Mouse (Mus musculus) left cerebral cortex, postnatal 25 days (tissue): Measurements from ENCODE around the gene Gm20708. TPM values are rescaled to one million over a fixed set of nuclear protein-coding genes. Genes with fewer than 3 reads are reported as not detected.
A peak's percentile ranks its signal among the peaks of the same experiment; 100 is the strongest.
"Not testable (repeated sequence)": the region's sequence is repeated elsewhere in the genome, so short reads cannot be mapped to it uniquely, and the experiment has no call there.

ENCODE experiments used
- DNase-seq, 2 experiments: peaks; one replicate each; pipeline ENCODE4 v3.0.0; 2022; ENCODE audit warnings: low spot score in 2 of 2, mixed read lengths in 1 of 2
- intact Hi-C: fragments of 180-260 bp; cut with DNase I; formaldehyde crosslinking; loops from one replicate; pipeline ENCODE4 v1.15.1; 2025
- total RNA-seq, 2 experiments: library from RNA; stranded (reverse); gene quantifications; 2 replicates each; pipeline ENCODE4 v1.2.3; 2021

Gm20708 gene
- total RNA-seq, 2 experiments from 2014 or later, result 1.7 to 2.4 TPM

DNA sequence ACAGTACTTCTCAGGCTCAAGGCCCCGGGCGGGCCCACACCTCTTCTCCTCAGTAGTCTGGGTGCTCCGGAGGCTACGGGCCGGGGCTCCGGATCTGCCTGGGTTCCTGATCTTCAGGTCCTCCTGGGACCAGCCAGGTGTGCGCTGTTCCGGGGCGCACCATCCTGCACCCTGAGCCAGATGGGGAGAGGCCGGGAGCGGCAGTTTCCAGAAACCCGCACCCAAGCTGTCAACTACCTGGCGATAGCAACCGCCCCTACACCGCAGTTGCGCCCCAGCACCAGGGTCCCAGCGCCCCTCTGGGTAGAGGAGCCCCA is 29.3 kb upstream of the Gm20708 start:
- DNase-seq, result no peak
- intact Hi-C loops, result no loop called here

GRCm38 (mm10) chr11:117780582-117781111 is 28.8 kb upstream of the Gm20708 start:
- intact Hi-C loops, result no loop called here
- no peak for DNase-seq

DNA sequence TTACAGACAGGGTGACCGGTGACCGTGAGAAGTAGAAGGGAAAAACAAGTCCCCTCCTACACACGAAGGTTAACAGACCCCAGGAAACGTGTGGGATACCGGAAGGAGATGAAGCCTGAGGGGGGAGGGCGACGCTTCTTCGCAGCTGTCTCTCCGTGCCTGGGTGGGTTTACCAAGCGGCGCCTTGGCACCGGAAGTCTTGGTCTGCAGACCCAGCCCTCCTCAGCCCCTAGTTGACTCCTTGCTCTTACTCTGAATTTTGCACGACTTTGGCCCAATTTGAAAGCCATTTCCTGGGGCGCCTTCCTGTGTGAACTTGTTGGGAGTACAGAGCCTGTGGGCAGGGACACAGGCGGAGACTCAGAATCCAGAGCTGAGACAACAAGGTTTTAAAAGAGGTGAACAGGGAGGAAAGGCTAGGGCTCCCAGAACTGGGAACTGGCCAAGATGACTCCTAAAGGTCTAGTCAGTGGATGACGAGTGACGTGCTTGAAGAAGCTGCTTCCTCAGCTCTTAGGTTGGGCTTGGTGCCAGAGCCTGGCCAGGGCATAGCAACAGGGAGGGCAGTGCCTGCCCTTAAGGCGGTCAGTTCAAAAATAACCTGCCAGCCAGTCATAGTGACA is 28.2 kb upstream of the Gm20708 start:
- DNase-seq, result no peak
- intact Hi-C loops, result no loop called here

DNA sequence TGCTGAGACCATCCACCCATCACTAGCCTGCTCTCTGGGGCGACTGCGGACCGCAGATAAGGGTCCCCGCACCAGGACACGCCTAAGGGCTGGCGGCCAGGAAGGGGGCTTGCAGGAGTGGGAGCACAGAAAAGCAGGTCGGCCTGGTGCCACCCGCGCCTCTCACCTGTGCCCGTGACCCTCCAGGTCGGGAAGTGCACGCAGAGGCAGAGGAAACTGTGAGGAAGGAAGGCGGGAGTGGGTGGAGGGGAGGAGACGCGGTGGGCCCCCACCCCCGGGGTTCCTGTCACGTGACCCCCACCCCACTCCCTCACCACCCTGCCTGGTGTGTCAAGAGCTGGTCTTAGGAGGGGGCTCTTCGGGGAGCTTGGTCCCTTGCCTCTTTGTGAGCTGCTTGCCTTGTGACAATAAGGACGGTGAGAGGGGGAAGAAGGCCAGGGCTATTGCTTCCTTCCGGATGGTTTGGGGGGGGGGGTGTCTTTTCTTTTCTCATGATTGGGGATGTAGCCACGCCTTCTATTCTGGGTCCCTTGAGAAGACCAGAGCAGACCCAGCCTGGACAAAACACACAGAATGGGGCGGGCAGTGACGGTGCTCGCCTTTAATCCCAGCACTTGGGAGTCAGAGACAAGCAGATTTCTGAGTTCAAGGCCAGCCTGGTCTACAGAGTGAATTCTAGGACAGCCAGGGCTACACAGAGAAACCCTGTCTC is 27.3 kb upstream of the Gm20708 start, which contains the start of the genes Tmc8 and Tmc6:
Gene Tmc8 (plus strand): TSS at position 84 of the 712 bp plus-strand sequence.
Gene Tmc6 (minus strand): TSS at position 206 of the 712 bp plus-strand sequence.
- no peak for DNase-seq
- intact Hi-C loops, result no loop called here

DNA sequence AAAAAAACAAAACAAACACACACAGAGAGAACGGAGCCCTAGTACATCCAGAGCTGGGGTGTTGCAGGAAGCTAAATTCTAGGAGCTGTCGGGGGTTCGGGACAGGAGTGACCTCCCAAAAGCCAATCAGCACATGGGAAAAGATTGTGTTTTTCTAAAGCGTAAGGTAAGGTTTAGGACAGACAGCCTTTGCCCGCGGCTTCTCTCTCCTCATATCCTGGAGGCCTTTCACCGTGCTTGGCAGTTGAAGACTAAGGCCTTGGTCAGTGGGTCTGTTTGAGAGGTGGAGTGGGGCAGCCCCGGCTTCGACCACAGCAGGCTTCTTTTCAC is 26.8 kb upstream of the Gm20708 start:
- intact Hi-C loops, result no loop called here
- DNase-seq, result no peak

- DNase-seq, result no peak
- intact Hi-C loops, result no loop called here
Measured at GRCm38 (mm10) chr11:117783089-117783488, 26.4 kb upstream of the Gm20708 start.

GRCm38 (mm10) chr11:117783683-117784309 is 25.7 kb upstream of the Gm20708 start:
- intact Hi-C loops, result no loop called here

GRCm38 (mm10) chr11:117786294-117786693 is 23.2 kb upstream of the Gm20708 start:
- DNase-seq, result peak in 1 of 2 experiments; percentile 65
- intact Hi-C loops, result loop anchor here (2.0 kb wide), 1 partner anchor 77 kb away; no protein-coding TSS in a partner anchor

More at GRCm38 (mm10) chr11:117783683-117784309, 25.7 kb upstream of the Gm20708 start:
- no peak for DNase-seq

GRCm38 (mm10) chr11:117788481-117788880 is 21.0 kb upstream of the Gm20708 start:
- intact Hi-C loops, DNase-seq: not testable (repeated sequence)

DNA sequence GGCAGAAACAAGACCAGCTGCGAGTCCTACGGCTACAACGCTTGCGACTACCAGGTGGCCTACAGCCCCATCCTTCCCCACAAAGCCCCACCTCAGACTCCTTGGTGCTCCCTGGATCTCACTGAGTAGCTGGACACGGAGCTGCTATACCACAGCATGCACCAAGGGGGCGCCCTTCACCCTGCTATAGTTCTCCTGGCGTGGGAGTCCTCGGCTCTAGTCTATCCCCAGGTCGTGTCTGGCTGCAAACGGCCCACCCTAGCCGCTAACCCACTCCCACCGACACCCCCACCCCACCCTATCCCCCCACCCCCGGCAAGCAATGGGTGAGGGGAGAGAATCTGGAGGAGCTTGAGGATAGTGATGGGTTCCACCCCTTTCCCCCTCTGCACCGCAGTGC is 19.2 kb upstream of the Gm20708 start:
- peak in 1 of 2 experiments; percentile 66 for DNase-seq
- intact Hi-C loops, result loop anchor here (1.0 kb wide), 1 partner anchor 34 kb away; no protein-coding TSS in a partner anchor

GRCm38 (mm10) chr11:117790703-117791440 is 18.6 kb upstream of the Gm20708 start:
- DNase-seq, result no peak
- intact Hi-C loops, result loop anchor here (1.0 kb wide), 1 partner anchor 33 kb away; no protein-coding TSS in a partner anchor

- no peak for DNase-seq
- intact Hi-C loops, result no loop called here
Measured at GRCm38 (mm10) chr11:117791441-117791761, 18.1 kb upstream of the Gm20708 start.

DNA sequence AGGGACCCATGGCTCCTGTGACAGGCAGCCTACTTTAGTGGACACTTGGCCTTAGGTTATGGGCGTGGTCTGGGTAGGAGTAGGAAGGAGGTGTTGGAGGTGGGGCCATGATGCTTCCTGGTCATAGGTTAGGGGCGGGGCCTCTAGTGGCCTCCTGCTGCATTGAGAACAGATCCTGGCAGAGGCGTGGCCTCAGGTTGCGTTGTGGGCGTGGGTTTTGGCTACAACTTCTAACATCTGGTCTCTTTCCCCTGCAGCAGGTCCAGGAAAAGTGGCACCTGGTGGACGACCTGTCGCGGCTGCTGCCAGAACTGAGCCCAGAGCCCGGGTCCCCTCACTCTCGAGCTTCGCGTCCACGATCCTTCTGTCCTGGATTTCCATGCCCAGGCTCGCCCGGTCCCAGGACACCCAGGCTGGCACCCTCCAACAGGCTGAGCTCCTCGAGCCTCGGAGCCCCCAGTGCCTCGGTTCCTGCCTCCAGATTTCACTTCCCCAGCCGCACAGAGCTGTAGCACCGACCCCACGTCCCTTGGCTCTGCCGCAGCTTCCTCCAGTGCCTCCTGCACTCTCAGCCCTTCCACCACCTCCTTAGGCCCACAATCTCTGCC is 17.1 kb upstream of the Gm20708 start:
- intact Hi-C loops, result no loop called here

DNA sequence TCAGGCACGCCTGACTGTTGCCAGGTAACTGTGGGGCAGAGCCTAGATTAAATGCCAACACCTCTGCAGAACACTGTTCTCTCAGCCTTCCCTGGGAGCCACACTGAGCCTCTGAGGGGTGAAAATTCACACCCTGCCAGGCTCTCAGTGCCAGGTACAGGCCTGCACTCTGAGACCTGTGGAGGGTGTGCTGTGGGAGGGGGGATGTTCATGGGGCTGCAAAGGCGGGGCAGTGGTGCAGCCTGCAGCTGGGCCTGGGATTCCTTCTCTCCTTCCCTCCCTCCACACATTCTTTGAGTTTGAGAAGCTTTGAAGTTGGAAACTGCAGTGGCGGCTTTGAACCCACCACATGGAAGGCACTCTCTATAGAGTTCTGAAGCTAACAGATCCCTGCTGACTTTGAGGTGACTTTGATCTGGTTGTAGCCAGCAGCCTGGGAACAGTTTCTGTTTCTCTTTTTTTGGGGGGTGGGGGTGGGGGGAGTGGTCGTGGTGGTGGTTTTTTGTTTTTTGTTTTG is 15.4 kb upstream of the Gm20708 start:
- DNase-seq, result no peak
- intact Hi-C loops, result no loop called here

More for the DNA sequence above, 17.1 kb upstream of the Gm20708 start:
- DNase-seq, result no peak

- no peak for DNase-seq
- intact Hi-C loops, result no loop called here
Measured at GRCm38 (mm10) chr11:117796954-117797353, 12.5 kb upstream of the Gm20708 start.

- no peak for DNase-seq
- intact Hi-C loops, result no loop called here
Measured at GRCm38 (mm10) chr11:117797511-117798159, 11.8 kb upstream of the Gm20708 start, which contains the start of gene 6030468B19Rik. 6030468B19Rik (plus strand) TSS chr11:117797660.

DNA sequence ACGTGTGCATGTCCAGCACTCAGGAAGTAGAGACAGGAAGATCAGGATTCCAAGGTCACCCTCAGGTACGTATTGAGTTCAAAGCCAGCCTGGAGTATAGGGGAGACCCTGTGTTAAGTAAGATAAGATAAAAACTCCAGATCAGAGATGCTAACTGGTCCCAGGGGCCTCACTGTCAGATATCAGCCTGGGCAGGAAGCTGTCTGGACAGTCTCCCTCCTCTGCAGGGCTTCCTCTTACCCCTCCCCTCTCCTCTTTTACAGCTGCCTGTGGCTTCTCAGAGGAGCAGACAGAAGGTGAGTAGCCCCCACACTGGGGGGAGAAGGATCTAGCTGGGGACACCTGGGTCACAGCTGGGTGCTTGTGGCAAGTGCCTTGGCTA is 11.3 kb upstream of the Gm20708 start:
- intact Hi-C loops, result no loop called here
- no peak for DNase-seq

DNA sequence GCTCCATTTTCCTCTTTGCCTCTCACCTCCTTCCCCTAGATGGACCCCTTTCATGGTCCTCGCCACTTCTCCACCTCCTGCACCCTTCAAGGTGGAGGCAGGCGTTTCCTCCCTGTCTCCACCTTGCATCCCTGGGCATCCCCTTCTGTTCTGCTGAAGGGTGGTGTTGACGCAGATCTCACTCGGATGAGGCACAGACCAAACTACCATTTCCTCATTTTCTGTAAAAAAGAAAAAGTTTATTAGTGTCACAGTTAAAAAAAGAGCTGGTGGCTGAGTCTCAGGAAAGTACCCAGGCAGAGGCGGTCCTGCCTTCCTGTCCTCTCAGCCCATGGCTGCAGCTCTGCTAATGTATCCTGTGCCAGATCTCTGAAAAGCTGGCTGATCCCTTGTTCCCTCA is 10.3 kb upstream of the Gm20708 start:
- intact Hi-C loops, result no loop called here
- no peak for DNase-seq

DNA sequence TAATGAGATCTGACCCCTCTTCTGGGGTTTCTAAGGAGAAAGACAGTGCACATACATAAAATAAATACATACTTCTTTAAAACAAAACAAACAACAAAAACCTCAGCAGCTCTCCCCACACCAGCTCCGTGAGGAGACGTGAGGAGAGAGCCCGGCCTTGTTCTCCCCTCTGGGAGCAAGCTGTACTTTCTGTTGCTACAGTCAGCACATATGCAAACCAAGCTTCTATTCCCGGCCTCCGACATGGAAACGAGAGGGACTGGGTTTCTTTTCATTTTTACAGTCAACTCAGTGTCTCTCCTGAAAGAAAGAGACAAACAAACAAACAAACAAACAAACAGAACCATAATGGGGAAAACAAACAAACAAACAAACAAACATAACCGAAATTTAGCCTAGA is 9.4 kb upstream of the Gm20708 start:
- DNase-seq, result no peak
- intact Hi-C loops, result no loop called here
